Comparison of ENCODE assay signal across 16 mouse cellular contexts in genomic region chr8:122993031-122993430, GRCm38 (mm10).
"Had no signal": no experiment of that assay in that cellular context is flagged by ENCODE, and none has a peak within 500 bp of the region (broad histone marks: within the 10 kb centered on the region; RNA-seq: fewer than 3 reads in every experiment).

No protein-coding gene starts in this region.

- H3K4me2 ChIP-seq: kidney, embryonic 15.5 days; liver, embryonic 11.5 days; liver, embryonic 15.5 days; midbrain, embryonic 12.5 days; neural tube, embryonic 12.5 days; stomach, embryonic 15.5 days had no signal

- H3K27me3 ChIP-seq: kidney, embryonic 15.5 days; liver, embryonic 15.5 days; midbrain, embryonic 12.5 days; neural tube, embryonic 12.5 days; stomach, embryonic 15.5 days had no signal

- ATAC-seq: lung, postnatal 0 days had no signal

- H3K9me3 ChIP-seq: kidney, embryonic 15.5 days; limb, embryonic 10.5 days; liver, embryonic 15.5 days; midbrain, embryonic 12.5 days; neural tube, embryonic 12.5 days; stomach, embryonic 15.5 days had no signal

- H3K9ac ChIP-seq: kidney, embryonic 15.5 days; liver, embryonic 15.5 days; midbrain, embryonic 12.5 days; neural tube, embryonic 12.5 days; stomach, embryonic 15.5 days had no signal

- H3K36me3 ChIP-seq: kidney, embryonic 15.5 days; midbrain, embryonic 12.5 days; neural tube, embryonic 12.5 days; stomach, embryonic 15.5 days had no signal

- H3K27ac ChIP-seq: kidney, embryonic 15.5 days; left cerebral cortex, adult 2 months; limb, embryonic 10.5 days; liver, embryonic 15.5 days; midbrain, embryonic 12.5 days; neural tube, embryonic 12.5 days; stomach, embryonic 15.5 days had no signal

- DNase-seq: kidney, adult 18-20 months; kidney, postnatal 14 days; lung, adult 2 months; lung, postnatal 4 days; retina, postnatal 1 day; right cerebral cortex, postnatal 4 days had no signal

- H3K4me3 ChIP-seq: kidney, embryonic 15.5 days; left cerebral cortex, adult 2 months; limb, embryonic 10.5 days; liver, embryonic 15.5 days; midbrain, embryonic 12.5 days; myocyte; neural tube, embryonic 12.5 days; stomach, embryonic 15.5 days had no signal
